Mouse (Mus musculus): ENCODE measurements at regions not wholly inside any gene's neighbourhood (a gene's known extent, or its start where the extent isn't known, plus 50 kb on each side); places are given as distances from the start of the nearest gene placed in this dataset.
"Not testable (repeated sequence)": the region's sequence is repeated elsewhere in the genome, so short reads cannot be mapped to it uniquely, and the experiment has no call there.

- Histone ChIP-seq H3K27me3 (ENCODE audit: control insufficient read depth, insufficient read depth, low read length) (no peaks in the 10 kb centered on the region), H3K36me3 (ENCODE audit: control insufficient read depth, insufficient read depth, low read length) (no peaks in the 10 kb centered on the region), H3K4me1 (ENCODE audit: control insufficient read depth, insufficient read depth, insufficient read length) (peaks cover 8% of the 10 kb centered on the region), H3K4me3 (ENCODE audit: extremely low read depth, insufficient read depth, insufficient read length) (no peak overlapping the region; the same call in 1 of the 2 replicates), H3K27ac (ENCODE audit: insufficient read depth, low read length) (no peak overlapping the region)
- no peak for TF ChIP-seq POLR2A (IDR thresholded peaks at IDR 0.05; ENCODE audit: low read depth, low read length)
- no peak for TF ChIP-seq CTCF (IDR thresholded peaks at IDR 0.05; ENCODE audit: extremely low read depth, insufficient read depth, insufficient read length, insufficient replicate concordance)
- peak; percentile 35 to 44 for DNase-seq (ENCODE audit: low read depth in 1 of 2, low spot score in 2 of 2)
- WGBS = 31% methylated on average over 3 of the region's 3 CpGs
Observed at GRCm38 (mm10) chr16:50026100-50026884, 226.0 kb downstream of the Cd47 start.

GRCm38 (mm10) chr16:50027189-50027588, 226.9 kb downstream of the Cd47 start:
- no peak for DNase-seq (ENCODE audit: low read depth in 1 of 2, low spot score in 2 of 2)
- no peak for TF ChIP-seq CTCF (IDR thresholded peaks at IDR 0.05; ENCODE audit: extremely low read depth, insufficient read depth, insufficient read length, insufficient replicate concordance)
- TF ChIP-seq POLR2A (IDR thresholded peaks at IDR 0.05; ENCODE audit: low read depth, low read length) = no peak
- Histone ChIP-seq H3K36me3 (ENCODE audit: control insufficient read depth, insufficient read depth, low read length) (no peaks in the 10 kb centered on the region), H3K4me3 (ENCODE audit: extremely low read depth, insufficient read depth, insufficient read length) (no peak overlapping the region), H3K4me1 (ENCODE audit: control insufficient read depth, insufficient read depth, insufficient read length) (peaks cover 8% of the 10 kb centered on the region), H3K27me3 (ENCODE audit: control insufficient read depth, insufficient read depth, low read length) (no peaks in the 10 kb centered on the region), H3K27ac (ENCODE audit: insufficient read depth, low read length) (no peak overlapping the region)
- WGBS = 65% methylated on average over 2 of the region's 2 CpGs

- DNase-seq (ENCODE audit: low read depth in 1 of 2, low spot score in 2 of 2) = no peak
- TF ChIP-seq CTCF (IDR thresholded peaks at IDR 0.05; ENCODE audit: extremely low read depth, insufficient read depth, insufficient read length, insufficient replicate concordance) (no peak), POLR2A (IDR thresholded peaks at IDR 0.05; ENCODE audit: low read depth, low read length) (no peak)
- H3K4me3 ChIP-seq (ENCODE audit: extremely low read depth, insufficient read depth, insufficient read length) = no peak overlapping the region
- no peak overlapping the region for H3K27ac ChIP-seq (ENCODE audit: insufficient read depth, low read length)
- H3K27me3 ChIP-seq (ENCODE audit: control insufficient read depth, insufficient read depth, low read length) = no peaks in the 10 kb centered on the region
- peaks cover 8% of the 10 kb centered on the region for H3K4me1 ChIP-seq (ENCODE audit: control insufficient read depth, insufficient read depth, insufficient read length)
- 87% methylated on average over 1 of the region's 1 CpGs for WGBS
- no peaks in the 10 kb centered on the region for H3K36me3 ChIP-seq (ENCODE audit: control insufficient read depth, insufficient read depth, low read length)
Observed at GRCm38 (mm10) chr16:50029711-50030110, 229.4 kb downstream of the Cd47 start.

- not testable (repeated sequence) for H3K4me1 ChIP-seq (ENCODE audit: control insufficient read depth, insufficient read depth, insufficient read length); H3K27ac ChIP-seq (ENCODE audit: insufficient read depth, low read length); H3K36me3 ChIP-seq (ENCODE audit: control insufficient read depth, insufficient read depth, low read length); H3K27me3 ChIP-seq (ENCODE audit: control insufficient read depth, insufficient read depth, low read length); H3K4me3 ChIP-seq (ENCODE audit: extremely low read depth, insufficient read depth, insufficient read length)
- DNase-seq (ENCODE audit: low read depth in 1 of 2, low spot score in 2 of 2) = peak in 1 of 2 experiments; percentile 14
Observed at GRCm38 (mm10) chr16:50030355-50030754, 230.0 kb downstream of the Cd47 start.

- no peak for TF ChIP-seq POLR2A (IDR thresholded peaks at IDR 0.05; ENCODE audit: low read depth, low read length)
- TF ChIP-seq CTCF (IDR thresholded peaks at IDR 0.05; ENCODE audit: extremely low read depth, insufficient read depth, insufficient read length, insufficient replicate concordance) = no peak
- no peak for DNase-seq (ENCODE audit: low read depth in 1 of 2, low spot score in 2 of 2)
- 9% methylated on average over 2 of the region's 2 CpGs for WGBS
- H3K4me1 ChIP-seq (ENCODE audit: control insufficient read depth, insufficient read depth, insufficient read length) = peaks cover 7% of the 10 kb centered on the region
- no peaks in the 10 kb centered on the region for H3K27me3 ChIP-seq (ENCODE audit: control insufficient read depth, insufficient read depth, low read length)
- H3K4me3 ChIP-seq (ENCODE audit: extremely low read depth, insufficient read depth, insufficient read length) = no peak overlapping the region
- H3K36me3 ChIP-seq (ENCODE audit: control insufficient read depth, insufficient read depth, low read length) = no peaks in the 10 kb centered on the region
- peak overlapping the region; percentile 23; the same call in 1 of the 2 replicates for H3K27ac ChIP-seq (ENCODE audit: insufficient read depth, low read length)
Observed at GRCm38 (mm10) chr16:50030905-50031369, 230.6 kb downstream of the Cd47 start.

GRCm38 (mm10) chr16:50032798-50033197, 232.5 kb downstream of the Cd47 start:
- peaks cover 5% of the 10 kb centered on the region; the same call in 1 of the 2 replicates for H3K4me1 ChIP-seq (ENCODE audit: control insufficient read depth, insufficient read depth, insufficient read length)
- 68% methylated on average over 2 of the region's 2 CpGs for WGBS

GRCm38 (mm10) chr16:50036296-50036734, 236.0 kb downstream of the Cd47 start:
- no peaks in the 10 kb centered on the region for H3K4me1 ChIP-seq (ENCODE audit: control insufficient read depth, insufficient read depth, insufficient read length)
- no peaks in the 10 kb centered on the region for H3K36me3 ChIP-seq (ENCODE audit: control insufficient read depth, insufficient read depth, low read length)
- WGBS = 79% methylated on average over 5 of the region's 5 CpGs
- TF ChIP-seq POLR2A (IDR thresholded peaks at IDR 0.05; ENCODE audit: low read depth, low read length) (no peak), CTCF (IDR thresholded peaks at IDR 0.05; ENCODE audit: extremely low read depth, insufficient read depth, insufficient read length, insufficient replicate concordance) (no peak)
- no peaks in the 10 kb centered on the region for H3K27me3 ChIP-seq (ENCODE audit: control insufficient read depth, insufficient read depth, low read length)
- no peak overlapping the region for H3K27ac ChIP-seq (ENCODE audit: insufficient read depth, low read length)
- no peak for DNase-seq (ENCODE audit: low read depth in 1 of 2, low spot score in 2 of 2)
- H3K4me3 ChIP-seq (ENCODE audit: extremely low read depth, insufficient read depth, insufficient read length) = no peak overlapping the region

More at GRCm38 (mm10) chr16:50032798-50033197, 232.5 kb downstream of the Cd47 start:
- H3K27ac ChIP-seq (ENCODE audit: insufficient read depth, low read length) = no peak overlapping the region
- no peak for DNase-seq (ENCODE audit: low read depth in 1 of 2, low spot score in 2 of 2)
- no peak overlapping the region for H3K4me3 ChIP-seq (ENCODE audit: extremely low read depth, insufficient read depth, insufficient read length)
- TF ChIP-seq POLR2A (IDR thresholded peaks at IDR 0.05; ENCODE audit: low read depth, low read length) (no peak), CTCF (IDR thresholded peaks at IDR 0.05; ENCODE audit: extremely low read depth, insufficient read depth, insufficient read length, insufficient replicate concordance) (no peak)
- no peaks in the 10 kb centered on the region for H3K27me3 ChIP-seq (ENCODE audit: control insufficient read depth, insufficient read depth, low read length)
- H3K36me3 ChIP-seq (ENCODE audit: control insufficient read depth, insufficient read depth, low read length) = no peaks in the 10 kb centered on the region

Measured in spleen, adult 2 months (tissue).